8 mouse cellular contexts compared by ENCODE assay signal in the genomic region with DNA sequence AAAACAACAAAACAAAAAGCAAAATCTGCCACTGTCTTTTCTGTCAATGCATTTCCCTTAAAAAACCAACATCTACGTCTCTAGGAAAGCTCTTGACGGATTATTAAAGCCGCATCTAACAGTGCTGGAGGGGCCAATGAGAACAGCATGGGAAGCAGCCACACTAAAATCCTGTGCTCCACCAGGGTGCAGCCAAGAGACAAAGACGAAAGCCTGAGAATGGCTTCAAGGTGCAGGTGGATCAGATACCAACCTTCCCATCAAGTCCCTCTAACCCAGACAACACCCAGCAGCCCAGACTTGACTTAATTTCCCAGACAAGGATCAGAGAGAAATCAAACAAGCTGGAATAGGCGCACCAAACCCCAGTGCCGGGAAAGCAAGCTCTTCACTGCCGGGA. TPM values are rescaled to one million over a fixed set of nuclear protein-coding genes. Genes with fewer than 3 reads are reported as not detected.
A peak's percentile ranks its signal among the peaks of the same experiment; 100 is the strongest.
DNase-seq lines count a peak whose midpoint lies in the region; ATAC-seq and TF ChIP-seq lines count a peak whose summit lies in the region.

No protein-coding gene starts in this region.

- no peaks in the 10 kb centered on the region for H3K9me3 ChIP-seq in liver, postnatal 0 days (ENCODE audit: low read length)

- H3K4me3 ChIP-seq in gastrocnemius, adult 2 months = no peak overlapping the region
- no peak overlapping the region for H3K4me3 ChIP-seq in liver, postnatal 0 days (ENCODE audit: low read depth, low read length)

- no peak overlapping the region for H3K9ac ChIP-seq in liver, postnatal 0 days (replicated peaks)

- intact Hi-C loops in gastrocnemius, adult 2 months (cut with DNase I) = loop anchor here (10.0 kb wide), 1 partner anchor 398 kb away; a partner anchor contains a TSS

- no peaks in the 10 kb centered on the region for H3K27me3 ChIP-seq in liver, postnatal 0 days (ENCODE audit: insufficient read depth, low read length)

- TF ChIP-seq CTCF in gastrocnemius, adult 2 months (IDR thresholded peaks at IDR 0.05) = peak; percentile 28; the same call in 1 of the 2 replicates
- TF ChIP-seq CTCF in liver, postnatal 0 days (IDR thresholded peaks at IDR 0.05; ENCODE audit: low read depth) = peak; percentile 60

- no peak overlapping the region for H3K4me2 ChIP-seq in liver, postnatal 0 days (ENCODE audit: low read depth, low read length)

- no peak overlapping the region for H3K27ac ChIP-seq in gastrocnemius, adult 2 months
- no peak overlapping the region for H3K27ac ChIP-seq in liver, postnatal 0 days (ENCODE audit: low read depth)

- 54% methylated on average over 7 of the region's 7 CpGs for WGBS in liver, postnatal 0 days (ENCODE audit: insufficient replicate concordance)

- no peak for DNase-seq in gastrocnemius, adult 2 months
- DNase-seq in gastrocnemius, adult 8-10 months (ENCODE audit: low spot score in 2 of 2) = no peak
- DNase-seq in 416B (ENCODE audit: low read depth) (peak; percentile 51), R1 (ENCODE audit: low read depth, low spot score) (peak; percentile 36)
- DNase-seq in liver, postnatal 0 days = peak; percentile 34
- DNase-seq in thymus, postnatal 10 days (ENCODE audit: low spot score in 2 of 2) = peak; percentile 9 to 60
- DNase-seq in right cerebral cortex, postnatal 25 days = no peak

- no peak for TF ChIP-seq EP300 in liver, postnatal 0 days (IDR thresholded peaks at IDR 0.05; ENCODE audit: low read depth)

- no peak for ATAC-seq in liver, postnatal 0 days
- ATAC-seq in granulocyte monocyte progenitor cell, adult 5-6 weeks (replicated peaks; ENCODE audit: poor library complexity, severe bottlenecking) = no peak

- H3K4me1 ChIP-seq in liver, postnatal 0 days (ENCODE audit: insufficient read depth) = peaks cover 11% of the 10 kb centered on the region

- 0 out of 2 replicates have a peak, but pooled peaks cover 1% of the 10 kb centered on the region for H3K36me3 ChIP-seq in liver, postnatal 0 days (replicated peaks; ENCODE audit: insufficient read depth, low read length)

RNA-seq across cellular contexts. Expression of a gene that starts 26.2 kb away (rescaled TPM):
- total RNA-seq in gastrocnemius, adult 2 months (2021) = 10 to 100 TPM; 60.3 to 74.6 TPM
- total RNA-seq in gastrocnemius, adult 8-10 months (2022) = 10 to 100 TPM; 65.3 to 78.0 (median 69.0) TPM
- polyA plus RNA-seq in liver, postnatal 0 days (2015; fragmentation: Nextera tagmentation; extraction: Ambion mirVana) = 47.3 and 50.1 TPM in 2 replicates
- 39.9 and 43.5 TPM in 2 replicates for total RNA-seq in granulocyte monocyte progenitor cell, adult 5-6 weeks (2014; fragmentation: Nextera tagmentation)
- total RNA-seq in granulocyte monocyte progenitor cell, adult 5-6 weeks (2017) = 40.6 and 53.1 TPM in 2 replicates

Comparison
In these comparisons a context has a peak if more than half of its experiments do, and no peak if none do; other contexts are left out.
1. DNase-seq: peak in 416B (single experiment), R1 (single experiment), liver, postnatal 0 days (single experiment) and thymus, postnatal 10 days (2 of 2); none in gastrocnemius, adult 2 months (single experiment), gastrocnemius, adult 8-10 months (0 of 2) and right cerebral cortex, postnatal 25 days (single experiment).